Mouse (Mus musculus) C2C12 (cell line): ENCODE measurements around the gene Nsdhl.

Experiments used
- CTCF ChIP-seq: IDR thresholded peaks from one replicate; pipeline ENCODE4 v1.5.1; 2011; ENCODE audit not compliant: control insufficient read depth, insufficient read depth, insufficient read length
- MYOD1 ChIP-seq: IDR thresholded peaks from one replicate; pipeline ENCODE4 v1.6.1; 2011; ENCODE audit warnings: low read depth; ENCODE audit not compliant: control insufficient read depth, insufficient read length
- MYOG ChIP-seq: IDR thresholded peaks from one replicate; pipeline ENCODE4 v1.6.1; 2011; ENCODE audit not compliant: control insufficient read depth, insufficient read length; ENCODE audit errors: extremely low read depth

GRCm38 (mm10) chrX:72988431-72988830 is 70.1 kb downstream of the Nsdhl start:
- no peak for TF ChIP-seq CTCF
- no peak for TF ChIP-seq MYOD1
- TF ChIP-seq MYOG: no peak
